Mouse (Mus musculus) stomach, postnatal 0 days (tissue): ENCODE results near the gene Bcam.

Source experiments
- CTCF ChIP-seq: IDR thresholded peaks from 2 replicates; pipeline ENCODE4 v1.5.1; 2016; ENCODE audit warnings: antibody characterized with exemption, low read depth, mild to moderate bottlenecking, moderate library complexity
- EP300 ChIP-seq: optimal IDR thresholded peaks from 2 replicates; pipeline ENCODE3; 2016; ENCODE audit warnings: antibody characterized with exemption

GRCm38 (mm10) chr7:19760021-19760420 is 10.8 kb downstream of the Bcam start:
- TF ChIP-seq CTCF (no peak), EP300 (no peak)
